Mouse (Mus musculus) cerebellum, postnatal 14 days (tissue): ENCODE results near the gene Vav2.

Source experiments
- DNase-seq, 2 experiments: peaks; one replicate each; pipeline ENCODE4 v3.0.0; 2021; ENCODE audit warnings: mixed read lengths in 2 of 2

Vav2 gene

DNA sequence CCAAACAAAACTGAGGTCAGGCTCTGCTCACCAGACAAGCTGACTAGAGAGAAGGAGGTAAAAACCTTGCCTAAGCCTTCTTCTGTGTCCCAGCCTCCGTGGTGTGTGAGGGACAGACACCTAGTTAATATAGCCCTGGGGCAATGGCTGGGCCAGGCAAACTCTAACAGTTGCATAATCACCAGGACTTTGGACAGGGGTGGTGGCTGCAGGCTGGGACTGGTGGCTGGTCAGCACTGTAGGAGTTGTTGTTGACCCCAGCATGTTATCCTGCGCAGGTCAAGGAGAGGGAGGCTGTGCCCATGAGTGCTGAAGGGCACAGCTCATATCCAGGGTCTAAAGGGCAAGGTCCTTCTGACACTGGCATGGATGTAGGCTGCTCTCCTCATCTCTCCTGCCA, 178.6 kb downstream of the Vav2 start, which contains the start of gene Sardh:
Sardh (minus strand) TSS at position 127 of the 400 bp plus-strand sequence.
- DNase-seq = no peak

DNA sequence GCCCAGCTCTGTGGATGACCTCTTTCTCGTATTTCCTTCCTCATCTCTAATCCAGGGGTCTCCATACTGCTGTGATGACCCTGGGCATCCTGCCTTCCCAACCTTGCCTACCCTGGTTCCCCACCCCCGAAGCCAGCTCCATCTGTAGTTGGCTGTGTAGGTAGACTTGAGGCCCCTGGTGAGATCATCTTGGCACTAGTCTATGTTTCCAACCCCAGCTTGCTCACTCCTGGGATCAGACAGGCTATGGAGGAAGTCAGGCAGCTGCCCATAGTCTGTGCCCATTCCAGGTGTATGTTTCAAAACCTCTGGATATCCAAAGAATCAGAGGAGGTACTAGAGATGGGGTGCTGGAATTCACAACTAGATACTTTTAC, 179.4 kb downstream of the Vav2 start:
- DNase-seq = no peak

DNA sequence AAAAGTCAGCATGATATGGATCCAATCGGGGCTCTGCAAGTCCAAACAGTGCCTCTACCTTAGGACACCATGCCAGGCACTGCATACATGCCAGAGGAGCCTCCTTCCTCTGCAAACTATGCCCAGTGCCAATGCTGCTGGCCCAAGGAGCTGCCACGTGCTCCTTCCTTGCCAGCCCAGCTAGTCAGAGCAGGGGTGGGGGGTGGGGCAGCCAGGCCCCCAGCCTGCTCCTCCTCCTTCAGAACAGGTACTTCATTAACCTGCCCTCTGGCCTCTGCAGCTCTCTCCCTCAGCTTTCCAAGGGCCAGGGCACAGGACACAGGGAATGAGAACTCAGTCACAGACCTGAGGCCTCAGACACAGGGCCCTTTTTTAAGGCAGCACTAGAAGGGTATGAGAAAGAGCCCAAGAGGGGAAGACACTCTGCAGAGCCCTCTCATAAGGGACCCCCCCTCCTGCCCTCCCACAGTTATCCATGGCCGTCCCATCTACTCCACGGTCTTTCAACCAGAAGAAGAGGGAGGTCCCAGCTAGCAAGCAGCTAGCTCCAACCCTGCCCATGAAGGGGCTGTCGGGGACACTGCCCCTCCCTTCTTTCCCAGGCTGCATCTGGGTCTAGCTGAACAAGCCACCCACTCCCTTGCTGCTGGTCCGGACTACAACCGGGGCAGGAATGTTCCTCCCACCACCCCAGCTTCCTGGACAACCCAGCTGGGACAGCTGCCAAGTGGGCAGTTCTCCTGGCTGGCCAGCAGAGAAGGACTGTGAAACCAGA, 179.9 kb downstream of the Vav2 start:
- DNase-seq = peak; percentile 63 to 75

DNA sequence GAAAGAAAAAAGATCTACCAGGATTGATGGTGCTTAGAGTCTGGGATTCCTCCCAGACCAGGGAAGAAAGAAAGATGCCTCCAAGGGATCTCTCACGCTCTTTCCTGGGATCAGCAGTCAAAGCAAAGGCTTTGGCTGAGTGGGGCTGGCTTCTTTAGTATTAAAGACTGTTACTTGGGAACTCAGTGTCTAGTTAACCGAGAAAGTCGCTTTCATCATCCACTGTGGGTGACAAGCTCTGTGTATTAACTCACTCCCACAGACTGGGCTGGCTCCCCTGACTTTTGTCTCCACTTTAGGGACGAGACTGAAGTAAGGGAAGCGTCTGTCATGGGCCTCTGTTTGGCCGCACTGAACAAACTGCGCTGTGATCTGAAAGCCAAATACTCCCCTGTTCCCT, 180.9 kb downstream of the Vav2 start:
- no peak for DNase-seq

DNA sequence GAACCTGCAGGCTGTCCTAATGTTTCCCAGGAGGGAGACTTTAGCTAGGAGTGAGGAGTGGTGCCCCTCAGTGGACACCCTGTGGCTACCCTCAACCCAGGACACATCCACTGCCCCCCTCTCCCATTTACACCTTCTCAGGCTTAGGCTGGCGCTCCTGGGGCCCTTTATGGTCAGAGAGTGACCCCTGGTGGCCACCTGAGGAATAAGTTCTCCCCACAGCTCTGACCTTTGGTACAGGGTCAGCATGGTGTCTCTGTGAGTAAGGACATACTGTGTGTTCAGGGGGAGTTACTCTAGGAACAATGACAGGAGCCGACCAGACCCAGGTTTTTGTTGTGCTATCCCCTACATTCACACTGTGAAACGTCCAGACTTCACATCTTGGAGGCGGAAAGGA, 189.5 kb downstream of the Vav2 start:
- DNase-seq = peak; percentile 83 to 86

DNA sequence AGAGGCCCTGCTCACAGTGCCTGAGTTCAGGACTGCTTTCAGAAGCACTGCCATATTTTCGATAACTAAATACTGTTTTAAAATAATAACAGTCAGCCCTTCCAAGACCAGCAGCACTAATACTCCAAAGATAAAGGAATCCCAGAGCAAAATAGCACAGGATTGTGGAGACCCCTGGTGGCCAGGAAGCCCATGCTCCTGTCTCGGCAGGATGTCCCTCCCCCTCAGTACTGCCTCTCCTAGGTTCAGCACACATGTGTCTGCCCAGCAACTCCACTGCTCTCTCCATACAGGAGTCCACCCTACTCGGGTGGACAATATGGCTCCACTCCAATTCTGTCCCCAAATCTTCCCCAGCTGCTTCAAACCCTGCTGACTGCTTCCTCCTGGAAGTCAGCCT, 191.1 kb downstream of the Vav2 start:
- DNase-seq = peak; percentile 84 to 90

DNA sequence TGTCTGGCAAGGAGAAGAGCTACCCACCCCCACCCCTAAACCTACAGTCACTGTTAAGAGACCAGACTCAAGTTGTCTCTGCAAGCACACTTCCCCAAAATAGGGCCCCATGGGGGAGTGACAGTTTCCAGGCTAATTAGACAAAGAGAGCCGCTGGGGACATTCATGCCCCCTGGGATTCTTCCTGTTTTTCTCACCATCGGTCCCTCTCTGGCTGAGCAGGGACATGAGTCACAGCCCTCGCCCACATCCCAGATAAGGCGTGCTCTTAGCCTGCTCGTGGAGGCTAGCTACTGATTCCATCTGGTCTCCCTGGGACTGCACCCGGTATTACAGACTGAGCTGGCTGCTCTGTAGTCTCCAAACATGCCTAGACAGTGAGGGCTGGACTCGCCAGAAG, 194.5 kb downstream of the Vav2 start:
- no peak for DNase-seq

DNA sequence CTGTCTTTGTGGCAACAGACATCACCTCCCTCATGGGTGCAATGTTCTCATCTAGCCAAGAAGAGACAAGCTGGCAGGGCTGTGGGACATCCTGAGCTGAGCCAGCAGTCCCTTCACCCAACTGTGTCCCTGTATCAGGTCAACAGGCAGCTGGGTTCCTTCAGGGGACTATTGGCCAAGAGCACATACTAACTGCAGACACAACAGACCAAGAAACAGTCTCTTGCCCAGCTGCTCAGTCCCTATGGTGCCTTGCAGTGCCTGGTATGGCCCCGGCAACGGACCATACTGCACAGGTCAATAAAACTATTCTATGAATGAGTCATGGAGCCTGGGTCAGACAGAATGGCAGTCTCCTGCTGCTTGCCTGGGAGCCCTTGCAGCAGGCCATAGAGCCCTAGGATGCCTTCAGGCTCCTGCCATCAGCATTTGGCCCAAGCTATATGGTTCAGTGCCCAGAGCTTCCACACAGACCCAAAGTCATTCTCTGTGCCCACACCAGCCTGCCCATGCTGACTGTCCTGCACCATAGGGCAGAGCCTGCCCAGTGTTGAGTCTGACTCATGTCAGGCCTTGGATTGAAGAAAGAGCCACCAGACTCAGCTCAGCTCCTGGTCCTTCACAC, 197.2 kb downstream of the Vav2 start:
- DNase-seq = peak; percentile 37 to 52

DNA sequence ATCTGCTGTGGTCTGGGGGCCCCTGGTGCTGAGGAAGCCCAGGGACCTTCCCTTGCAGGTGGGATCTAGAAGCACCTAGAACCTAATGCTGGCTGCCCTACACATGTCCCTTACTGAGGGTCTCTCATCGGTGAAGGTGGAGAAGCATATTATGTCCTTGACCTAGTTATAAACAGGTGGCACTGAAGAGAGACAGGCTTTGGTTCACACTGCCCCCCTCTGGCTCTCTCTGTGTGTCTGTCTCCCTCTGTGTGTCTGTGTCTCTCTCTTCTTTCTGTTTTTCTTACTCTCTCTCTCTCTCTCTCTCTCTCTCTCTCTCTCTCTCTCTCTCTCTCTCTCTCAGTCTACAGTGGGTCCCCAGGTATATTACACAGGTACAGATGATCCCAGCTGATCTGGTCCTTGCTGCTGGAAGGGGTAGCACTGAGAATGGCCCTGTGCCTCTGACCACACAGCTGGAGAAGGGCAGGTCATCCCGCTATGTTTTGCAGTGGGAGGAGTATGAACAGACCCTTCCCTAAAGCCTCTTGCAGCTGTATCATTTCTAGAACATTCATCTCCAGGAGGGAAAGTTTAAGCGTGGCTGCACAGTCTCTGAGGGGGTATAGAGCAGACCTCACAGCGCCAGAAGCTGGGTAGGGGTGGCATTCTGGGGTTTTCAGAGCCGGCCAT, 197.9 kb downstream of the Vav2 start:
- DNase-seq = no peak

DNA sequence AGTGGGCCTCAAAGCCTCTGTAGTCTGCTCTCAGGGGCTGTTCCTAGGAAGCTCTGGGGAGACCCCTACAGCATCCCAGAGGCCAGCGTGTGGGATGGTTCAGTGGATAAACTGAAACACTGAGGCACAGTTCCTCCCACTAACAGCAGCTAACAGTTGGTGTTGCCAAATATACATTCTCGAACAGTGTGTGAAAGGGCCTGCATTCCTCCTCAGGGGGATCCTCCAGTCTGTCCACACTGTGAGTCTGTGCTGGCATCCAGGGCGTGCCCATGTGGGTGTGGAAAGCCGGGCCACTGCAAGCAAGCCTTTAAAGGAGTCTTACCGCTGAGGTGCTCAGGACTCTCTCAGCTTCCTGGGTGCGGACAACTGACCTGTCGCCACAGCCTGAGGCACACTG, 200.3 kb downstream of the Vav2 start:
- DNase-seq = no peak

DNA sequence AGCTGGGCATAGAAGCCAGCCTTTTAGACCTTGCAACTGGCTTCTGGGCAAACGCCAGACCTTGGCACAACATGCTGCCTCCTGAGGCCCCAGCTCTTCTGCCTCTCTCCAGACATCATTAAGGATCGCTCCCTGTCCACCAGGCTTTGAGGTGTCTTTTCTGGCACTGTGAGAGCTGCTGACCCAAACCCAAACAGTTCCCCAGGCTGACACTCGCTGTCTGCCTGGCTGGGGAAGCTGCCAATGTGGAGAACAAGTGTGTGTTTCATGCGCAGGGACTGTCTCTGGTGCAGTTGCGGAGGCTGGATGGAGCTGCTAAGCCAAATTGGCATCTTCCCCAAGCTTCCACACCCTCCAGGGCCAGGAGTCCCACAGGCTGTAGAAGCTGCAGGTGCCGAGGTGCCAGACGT, 203.8 kb downstream of the Vav2 start:
- peak; percentile 69 to 70 for DNase-seq

DNA sequence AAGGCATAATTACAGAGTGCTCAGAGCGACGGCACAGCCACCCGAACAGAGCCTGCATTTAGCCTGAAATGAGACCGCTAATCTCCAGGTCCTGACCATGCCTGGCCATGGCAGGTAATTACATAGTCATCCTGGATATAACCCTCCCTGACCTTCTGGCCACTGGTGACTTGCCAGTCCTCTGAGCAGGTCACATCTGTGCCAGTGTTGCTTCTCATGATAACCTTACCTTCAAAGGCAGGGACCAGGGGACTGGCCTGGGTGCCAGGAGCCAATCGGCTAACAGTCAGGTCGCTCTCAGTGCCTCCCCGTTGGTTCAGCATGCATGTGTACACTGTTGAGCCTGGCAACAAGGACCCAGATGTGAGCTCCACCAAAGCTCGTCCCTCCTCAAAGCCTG, 208.3 kb downstream of the Vav2 start:
- DNase-seq = no peak

DNA sequence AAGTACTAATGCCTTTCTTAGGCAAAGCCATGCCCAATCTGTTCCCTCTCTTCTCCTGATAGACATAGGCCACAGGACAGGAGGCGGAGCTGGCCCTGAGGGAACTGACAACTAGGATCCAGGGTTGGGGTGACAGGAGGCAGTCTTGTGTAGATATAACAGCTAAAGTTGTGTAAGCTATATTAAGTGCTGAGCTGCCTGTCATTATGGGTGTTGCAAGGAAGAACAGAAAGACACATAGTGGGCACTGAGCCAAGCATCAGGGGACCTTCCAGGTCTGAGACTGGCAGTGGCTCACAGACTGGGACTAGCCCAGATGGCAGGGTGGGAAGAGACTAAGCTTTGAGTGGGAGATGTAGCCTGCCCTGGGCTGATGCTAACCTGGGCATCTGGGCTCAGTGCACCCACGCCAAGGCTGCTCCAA, 208.7 kb downstream of the Vav2 start:
- no peak for DNase-seq

DNA sequence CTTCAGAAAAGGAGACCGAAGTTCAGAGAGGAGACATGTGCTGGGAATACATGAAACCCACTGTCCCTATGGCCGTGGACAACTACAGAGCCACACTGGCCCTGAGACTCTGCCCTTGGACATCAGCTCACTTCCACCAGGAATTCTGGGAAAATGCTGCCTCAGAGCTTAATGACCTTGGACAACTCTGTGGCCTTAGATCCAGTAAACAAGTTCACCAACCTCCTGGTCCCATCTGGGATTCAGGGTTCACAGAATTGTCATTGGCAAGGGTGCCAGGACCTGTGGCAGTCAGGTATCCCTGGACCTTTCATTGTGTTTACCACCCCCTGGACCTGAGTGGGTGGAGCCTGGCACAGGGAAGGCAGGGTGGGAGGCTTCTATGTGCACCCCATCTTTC, 211.3 kb downstream of the Vav2 start:
- DNase-seq = no peak
